Comparison of ENCODE assay signal across 10 mouse cellular contexts in genomic region chr4:138980771-138981420, GRCm38 (mm10). TPM values are rescaled to one million over a fixed set of nuclear protein-coding genes. Genes with fewer than 3 reads are reported as not detected.
DNase-seq lines count a peak whose midpoint lies in the region; ATAC-seq lines count a peak whose summit lies in the region.
"Had no signal": no experiment of that assay in that cellular context is flagged by ENCODE, and none has a peak within 500 bp of the region (broad histone marks: within the 10 kb centered on the region; RNA-seq: fewer than 3 reads in every experiment).

No protein-coding gene starts in this region.

- H3K27ac ChIP-seq in heart, embryonic 16.5 days (ENCODE audit: low read length): no peak overlapping the region
- no peak overlapping the region for H3K27ac ChIP-seq in limb, embryonic 10.5 days
- H3K27ac ChIP-seq: hindbrain, postnatal 0 days had no signal

- H3K4me3 ChIP-seq in heart, embryonic 16.5 days (ENCODE audit: low read length): no peak overlapping the region
- H3K4me3 ChIP-seq in limb, embryonic 10.5 days: peak overlapping the region; percentile 38

- no peak for ATAC-seq in heart, embryonic 16.5 days (replicated peaks; ENCODE audit: extremely low read depth, insufficient read depth, low FRiP score)
- ATAC-seq: hindbrain, postnatal 0 days had no signal

- H3K36me3 ChIP-seq in heart, embryonic 16.5 days (ENCODE audit: control insufficient read depth, insufficient read depth): no peaks in the 10 kb centered on the region
- no peaks in the 10 kb centered on the region for H3K36me3 ChIP-seq in limb, embryonic 10.5 days

- H3K4me1 ChIP-seq in heart, embryonic 16.5 days (ENCODE audit: control insufficient read depth, insufficient read depth, low read length): peaks cover 2% of the 10 kb centered on the region
- H3K4me1 ChIP-seq in limb, embryonic 10.5 days: peaks cover 7% of the 10 kb centered on the region

- 23% methylated on average over 12 of the region's 12 CpGs for WGBS in heart, embryonic 16.5 days
- 19% methylated on average over 12 of the region's 12 CpGs for WGBS in limb, embryonic 10.5 days

- no peak for DNase-seq in heart, postnatal 10 days
- peak; percentile 25 for DNase-seq in retina, postnatal 1 day
- no peak for DNase-seq in retina, embryonic 14.5 days (ENCODE audit: low spot score)
- peak; percentile 45 for DNase-seq in limb, embryonic 10.5 days (ENCODE audit: low spot score)
- no peak for DNase-seq in adrenal gland, adult 2 months
- no peak for DNase-seq in gastrocnemius, postnatal 10 days
- no peak for DNase-seq in left cerebral cortex, postnatal 10 days (ENCODE audit: extremely low spot score in 1 of 2, low spot score in 2 of 2)

- intact Hi-C loops in heart, postnatal 10 days (cut with DNase I): no loop called here
- intact Hi-C loops in left cerebral cortex, postnatal 10 days (cut with DNase I): no loop called here

- no peaks in the 10 kb centered on the region for H3K27me3 ChIP-seq in heart, embryonic 16.5 days (ENCODE audit: control insufficient read depth, insufficient read depth, low read length)
- H3K27me3 ChIP-seq in limb, embryonic 10.5 days (ENCODE audit: low read depth, poor library complexity, severe bottlenecking): no peaks in the 10 kb centered on the region

- no peak overlapping the region for H3K9ac ChIP-seq in heart, embryonic 16.5 days (ENCODE audit: low read length)

- peak overlapping the region; percentile 1; the same call in 1 of the 2 replicates for H3K4me2 ChIP-seq in heart, embryonic 16.5 days (ENCODE audit: low read depth, low read length)

- 0 out of 2 replicates have a peak, but pooled peaks cover 2% of the 10 kb centered on the region for H3K9me3 ChIP-seq in heart, embryonic 16.5 days (replicated peaks; ENCODE audit: control insufficient read depth, low read length)
- no peaks in the 10 kb centered on the region for H3K9me3 ChIP-seq in limb, embryonic 10.5 days (replicated peaks)

RNA-seq across cellular contexts. Expression of gene Tmco4, which starts 8.2 kb away (rescaled TPM):
- polyA plus RNA-seq in heart, embryonic 16.5 days (2015; fragmentation: Nextera tagmentation; extraction: Ambion mirVana): 7.0 and 8.3 TPM in 2 replicates
- total RNA-seq in heart, postnatal 10 days (2021): 10 to 100 TPM; 12.7 to 13.9 TPM
- 1.4 and 1.9 TPM in 2 replicates for polyA plus RNA-seq in limb, embryonic 10.5 days (2016; fragmentation: Nextera tagmentation; extraction: Ambion mirVana)
- total RNA-seq in adrenal gland, adult 2 months (2021): 10 to 100 TPM; 13.2 to 17.0 TPM
- 14.4 and 15.4 TPM in 2 replicates for polyA plus RNA-seq in adrenal gland, adult 2 months (2012; rRNA removed)
- total RNA-seq in gastrocnemius, postnatal 10 days (2021): 1 to 10 TPM; 3.8 to 4.5 TPM
- 1 to 10 TPM; 1.3 to 1.7 TPM for total RNA-seq in left cerebral cortex, postnatal 10 days (2021)

RNA-seq across cellular contexts. Expression of gene Rnf186, which starts 14.0 kb away (rescaled TPM):
- 0.29 and 0.66 TPM in 2 replicates for polyA plus RNA-seq in heart, embryonic 16.5 days (2015; fragmentation: Nextera tagmentation; extraction: Ambion mirVana)
- total RNA-seq in heart, postnatal 10 days (2021): not detected
- not detected in 2 replicates for polyA plus RNA-seq in limb, embryonic 10.5 days (2016; fragmentation: Nextera tagmentation; extraction: Ambion mirVana)
- not detected for total RNA-seq in adrenal gland, adult 2 months (2021)
- polyA plus RNA-seq in adrenal gland, adult 2 months (2012; rRNA removed): 0.10 TPM in 1 of 2 replicates, not detected in the other
- total RNA-seq in gastrocnemius, postnatal 10 days (2021): not detected
- total RNA-seq in left cerebral cortex, postnatal 10 days (2021): not detected
- total RNA-seq: hindbrain, postnatal 0 days had no signal
- polyA plus RNA-seq: hindbrain, postnatal 0 days; neural tube, embryonic 14.5 days had no signal

Comparison
In these comparisons a context has a peak if more than half of its experiments do, and no peak if none do; other contexts are left out.
1. DNase-seq: peak in retina, postnatal 1 day (single experiment) and limb, embryonic 10.5 days (single experiment); none in heart, postnatal 10 days (0 of 2), retina, embryonic 14.5 days (single experiment), adrenal gland, adult 2 months (single experiment), gastrocnemius, postnatal 10 days (single experiment) and left cerebral cortex, postnatal 10 days (0 of 2).